Mouse (Mus musculus): ENCODE measurements around the gene Fbxl16.

Fbxl16 gene
- long read RNA-seq, experiment 1, partial matches to known transcripts, result 8 of 18 reads
- long read RNA-seq, experiment 1, other reads (novel, unspliced or antisense), result 7 of 18 reads
- long read RNA-seq, experiment 2, partial matches to known transcripts, result 1 of 19 reads
- long read RNA-seq, experiment 2, other reads (novel, unspliced or antisense), result 15 of 19 reads

GRCm38 (mm10) chr17:25808789-25809605 is at the start of gene Fbxl16:
Gene Fbxl16 (plus strand): TSS chr17:25809085.
- intact Hi-C loops (cut with DNase I), result no loop called here

- intact Hi-C loops (cut with DNase I), result no loop called here
These were observed 48.7 kb upstream of the Fbxl16 start for GRCm38 (mm10) chr17:25760148-25760547.

- intact Hi-C loops (cut with DNase I), result no loop called here
These were observed 47.3 kb upstream of the Fbxl16 start for GRCm38 (mm10) chr17:25761561-25761970.

- intact Hi-C loops (cut with DNase I), result no loop called here
These were observed 46.3 kb upstream of the Fbxl16 start for GRCm38 (mm10) chr17:25762591-25762990.

GRCm38 (mm10) chr17:25765886-25766285 is 43.0 kb upstream of the Fbxl16 start:
- intact Hi-C loops (cut with DNase I), result no loop called here

- intact Hi-C loops (cut with DNase I), result no loop called here
These were observed 39.6 kb upstream of the Fbxl16 start for GRCm38 (mm10) chr17:25769331-25769730.

GRCm38 (mm10) chr17:25773549-25774120 is 35.2 kb upstream of the Fbxl16 start, which contains the start of gene Narfl:
Gene Narfl (plus strand): TSS chr17:25773776.
- intact Hi-C loops (cut with DNase I), result loop anchor here (2.0 to 5.0 kb wide), 2 partner anchors 29 to 36 kb away; partner anchors contain the start of gene Mslnl

- intact Hi-C loops (cut with DNase I), result no loop called here
These were observed 33.4 kb upstream of the Fbxl16 start for GRCm38 (mm10) chr17:25775318-25776062.

GRCm38 (mm10) chr17:25777948-25778347 is 30.9 kb upstream of the Fbxl16 start:
- intact Hi-C loops (cut with DNase I), result no loop called here

GRCm38 (mm10) chr17:25781339-25781738 is 27.5 kb upstream of the Fbxl16 start:
- intact Hi-C loops (cut with DNase I), result no loop called here

- intact Hi-C loops (cut with DNase I), result no loop called here
These were observed 25.8 kb upstream of the Fbxl16 start for GRCm38 (mm10) chr17:25783086-25783485.

- intact Hi-C loops (cut with DNase I), result no loop called here
These were observed 24.9 kb upstream of the Fbxl16 start for GRCm38 (mm10) chr17:25783861-25784574.

GRCm38 (mm10) chr17:25785281-25785745 is 23.6 kb upstream of the Fbxl16 start, which contains the start of gene Haghl:
Gene Haghl (minus strand): TSS chr17:25785673.
- intact Hi-C loops (cut with DNase I), result no loop called here

- intact Hi-C loops (cut with DNase I), result no loop called here
These were observed 22.6 kb upstream of the Fbxl16 start, which contains the start of gene Ccdc78 for GRCm38 (mm10) chr17:25786280-25786679. Gene Ccdc78 (plus strand): TSS chr17:25786580.

- intact Hi-C loops (cut with DNase I), result no loop called here
These were observed 21.9 kb upstream of the Fbxl16 start for GRCm38 (mm10) chr17:25786781-25787504.

- intact Hi-C loops (cut with DNase I), result loop anchor here (10.0 kb wide), 1 partner anchor 217 kb away; the partner anchor contains the start of genes Lmf1 and Sox8
These were observed 17.5 kb upstream of the Fbxl16 start for GRCm38 (mm10) chr17:25791320-25791842.

GRCm38 (mm10) chr17:25791843-25792527 is 16.9 kb upstream of the Fbxl16 start:
- intact Hi-C loops (cut with DNase I), result loop anchor here (10.0 kb wide), 1 partner anchor 217 kb away; the partner anchor contains the start of genes Lmf1 and Sox8

GRCm38 (mm10) chr17:25792615-25793014 is 16.3 kb upstream of the Fbxl16 start, which contains the start of gene Fam173a:
Gene Fam173a (minus strand): TSS chr17:25792901.
- intact Hi-C loops (cut with DNase I), result loop anchor here (10.0 kb wide), 1 partner anchor 218 kb away; the partner anchor contains the start of genes Lmf1 and Sox8
